Mouse (Mus musculus) hindbrain, postnatal 0 days (tissue): ENCODE measurements around the gene Tm4sf1. TPM values are rescaled to one million over a fixed set of nuclear protein-coding genes. Genes with fewer than 3 reads are reported as not detected.
A peak's percentile ranks its signal among the peaks of the same experiment; 100 is the strongest.

Experiments used
- ATAC-seq: fragments of 200-750 bp; cut with Nextera tagmentation; 2 replicates; pipeline ENCODE4 v1.8.0; 2017; ENCODE audit warnings: mild to moderate bottlenecking, moderate TSS enrichment, moderate library complexity
- DNase-seq: peaks from one replicate; pipeline ENCODE4 v3.0.0-alpha.2; 2015; ENCODE audit warnings: low spot score
- H3K27ac ChIP-seq: fragments of 300-500 bp; sonication (generic); 2 replicates; pipeline ENCODE4 v1.5.1; 2014; ENCODE audit warnings: mild to moderate bottlenecking
- H3K27me3 ChIP-seq: fragments of 300-500 bp; sonication (generic); 2 replicates; pipeline ENCODE4 v1.6.1; 2014; ENCODE audit warnings: low read length, mixed read lengths; ENCODE audit not compliant: insufficient read depth
- H3K36me3 ChIP-seq: fragments of 300-500 bp; sonication (generic); 2 replicates; pipeline ENCODE4 v1.6.1; 2014; ENCODE audit warnings: low read length, mixed read lengths; ENCODE audit not compliant: insufficient read depth
- H3K4me1 ChIP-seq: fragments of 300-500 bp; sonication (generic); 2 replicates; pipeline ENCODE4 v1.6.1; 2014; ENCODE audit warnings: antibody characterized with exemption, low read length, mixed read lengths; ENCODE audit not compliant: insufficient read depth
- H3K4me2 ChIP-seq: fragments of 300-500 bp; sonication (generic); 2 replicates; pipeline ENCODE4 v1.6.1; 2014; ENCODE audit warnings: low read depth, mild to moderate bottlenecking, low read length, moderate library complexity, mixed read lengths
- H3K4me3 ChIP-seq: fragments of 300-500 bp; sonication (generic); 2 replicates; pipeline ENCODE4 v1.5.1; 2014; ENCODE audit warnings: low read length
- H3K9ac ChIP-seq: fragments of 300-500 bp; sonication (generic); replicated peaks from 2 replicates; pipeline ENCODE4 v1.6.1; 2014; ENCODE audit warnings: mild to moderate bottlenecking, low read length, moderate library complexity, mixed read lengths
- H3K9me3 ChIP-seq: fragments of 300-500 bp; sonication (generic); 2 replicates; pipeline ENCODE4 v1.6.1; 2016; ENCODE audit warnings: low read length, mixed read lengths
- CTCF ChIP-seq: IDR thresholded peaks from 2 replicates; pipeline ENCODE4 v1.5.1; 2016; ENCODE audit warnings: antibody characterized with exemption, control low read depth, low read depth
- WGBS: fragments of 180-500 bp; shearing (Covaris S2); extraction: QIAGEN DNeasy Blood & Tissue Kit; methylation state at CpG from one replicate; pipeline ENCODE4 v1.1.7; 2014; 5-methylcytosine and 5-hydroxymethylcytosine counted together
- polyA plus RNA-seq: library from polyadenylated mRNA; unstranded; fragments of >200 nt; fragmentation: Nextera tagmentation; extraction: Ambion mirVana; gene quantifications from 2 replicates; pipeline ENCODE4 v1.2.1, GENCODE M21; 2015
- total RNA-seq: library from RNA; depleted of rRNA; stranded (reverse); fragments of >200 nt; gene quantifications from 2 replicates; pipeline ENCODE4 v1.2.3, GENCODE M21; 2014

Gene Tm4sf1
- total and polyA plus RNA-seq, 2 experiments from 2014 or later, result 12.1 to 41.0 TPM

- Histone ChIP-seq H3K27me3 (no peaks in the 10 kb centered on the region), H3K9me3 (no peaks in the 10 kb centered on the region), H3K4me3 (no peak overlapping the region), H3K4me1 (no peaks in the 10 kb centered on the region), H3K9ac (no peak overlapping the region), H3K27ac (no peak overlapping the region), H3K36me3 (no peaks in the 10 kb centered on the region), H3K4me2 (no peak overlapping the region)
- no peak for TF ChIP-seq CTCF
- 86% methylated on average over 4 of the region's 4 CpGs for WGBS
- ATAC-seq, result no peak
- DNase-seq, result no peak
Measured at GRCm38 (mm10) chr3:57301366-57301765, 422 bp downstream of the Tm4sf1 start.

- Histone ChIP-seq H3K9me3 (no peaks in the 10 kb centered on the region), H3K27ac (no peak overlapping the region), H3K9ac (no peak overlapping the region), H3K36me3 (no peaks in the 10 kb centered on the region), H3K4me1 (no peaks in the 10 kb centered on the region), H3K4me3 (no peak overlapping the region), H3K4me2 (no peak overlapping the region), H3K27me3 (no peaks in the 10 kb centered on the region)
- TF ChIP-seq CTCF, result no peak
- 89% methylated on average over 2 of the region's 2 CpGs for WGBS
- no peak for DNase-seq
- ATAC-seq, result no peak
Measured at GRCm38 (mm10) chr3:57297991-57298390, 3.8 kb downstream of the Tm4sf1 start.

- H3K4me1 ChIP-seq, result no peaks in the 10 kb centered on the region
- no peaks in the 10 kb centered on the region for H3K27me3 ChIP-seq
- H3K4me2 ChIP-seq, result no peak overlapping the region
- no peak overlapping the region for H3K9ac ChIP-seq
- DNase-seq (no peak), ATAC-seq (no peak)
- no peak overlapping the region for H3K4me3 ChIP-seq
- no peak for TF ChIP-seq CTCF
- H3K9me3 ChIP-seq, result no peaks in the 10 kb centered on the region
- no peak overlapping the region for H3K27ac ChIP-seq
- no peaks in the 10 kb centered on the region for H3K36me3 ChIP-seq
Measured at GRCm38 (mm10) chr3:57296574-57296973, 5.2 kb downstream of the Tm4sf1 start.

- Histone ChIP-seq H3K27me3 (no peaks in the 10 kb centered on the region), H3K36me3 (no peaks in the 10 kb centered on the region), H3K4me2 (no peak overlapping the region), H3K9me3 (no peaks in the 10 kb centered on the region), H3K27ac (no peak overlapping the region), H3K9ac (no peak overlapping the region), H3K4me3 (no peak overlapping the region), H3K4me1 (no peaks in the 10 kb centered on the region)
- TF ChIP-seq CTCF, result no peak
- no peak for ATAC-seq
- no peak for DNase-seq
- 86% methylated on average over 4 of the region's 4 CpGs for WGBS
Measured at GRCm38 (mm10) chr3:57295631-57296030, 6.2 kb downstream of the Tm4sf1 start.

- WGBS, result 47% methylated on average over 21 of the region's 21 CpGs
- ATAC-seq, result peak; percentile 56; the same call in 1 of the 2 replicates
- TF ChIP-seq CTCF, result no peak
- peak overlapping the region; percentile 26 for H3K4me2 ChIP-seq
- 0 out of 2 replicates have a peak overlapping the region, but pooled peaks have one; percentile 1 for H3K4me3 ChIP-seq
- no peaks in the 10 kb centered on the region for H3K4me1 ChIP-seq
- H3K27ac ChIP-seq, result peak overlapping the region; percentile 34; the same call in 1 of the 2 replicates
- H3K9me3 ChIP-seq, result no peaks in the 10 kb centered on the region
- DNase-seq, result peak; percentile 66
- no peaks in the 10 kb centered on the region for H3K36me3 ChIP-seq
- no peaks in the 10 kb centered on the region for H3K27me3 ChIP-seq
- H3K9ac ChIP-seq, result no peak overlapping the region
Measured at GRCm38 (mm10) chr3:57294742-57295525, 6.9 kb downstream of the Tm4sf1 start.

- H3K36me3 ChIP-seq, result no peaks in the 10 kb centered on the region
- no peak for DNase-seq
- no peaks in the 10 kb centered on the region for H3K9me3 ChIP-seq
- H3K4me2 ChIP-seq, result peak overlapping the region; percentile 26; the same call in 1 of the 2 replicates
- H3K27ac ChIP-seq, result no peak overlapping the region
- ATAC-seq, result no peak
- no peak overlapping the region for H3K4me3 ChIP-seq
- no peak for TF ChIP-seq CTCF
- H3K27me3 ChIP-seq, result no peaks in the 10 kb centered on the region
- H3K4me1 ChIP-seq, result no peaks in the 10 kb centered on the region
- H3K9ac ChIP-seq, result no peak overlapping the region
- 66% methylated on average over 4 of the region's 4 CpGs for WGBS
Measured at GRCm38 (mm10) chr3:57293925-57294324, 7.9 kb downstream of the Tm4sf1 start.

GRCm38 (mm10) chr3:57292826-57293225 is 9.0 kb downstream of the Tm4sf1 start:
- Histone ChIP-seq H3K4me3 (no peak overlapping the region), H3K9ac (no peak overlapping the region), H3K27me3 (no peaks in the 10 kb centered on the region), H3K4me1 (no peaks in the 10 kb centered on the region), H3K4me2 (no peak overlapping the region), H3K9me3 (no peaks in the 10 kb centered on the region), H3K27ac (no peak overlapping the region), H3K36me3 (no peaks in the 10 kb centered on the region)
- peak; percentile 35 for DNase-seq
- no peak for ATAC-seq
- 55% methylated on average over 11 of the region's 11 CpGs for WGBS
- peak; percentile 55 for TF ChIP-seq CTCF
